Mouse (Mus musculus) frontal cortex, adult 2 months (tissue): ENCODE data around the gene Rab2b. TPM values are rescaled to one million over a fixed set of nuclear protein-coding genes. Genes with fewer than 3 reads are reported as not detected.
A peak's percentile ranks its signal among the peaks of the same experiment; 100 is the strongest.

Source experiments
- DNase-seq, 2 experiments: peaks; one replicate each; pipeline ENCODE4 v3.0.0; 2022; ENCODE audit warnings: low spot score in 1 of 2; ENCODE audit errors: extremely low spot score in 1 of 2
- polyA plus RNA-seq: library from polyadenylated mRNA; depleted of rRNA; stranded (reverse); fragments of >200 nt; gene quantifications from 2 replicates; pipeline ENCODE4 v1.2.3, GENCODE M21; 2012; rRNA removed

Rab2b gene
- polyA plus RNA-seq, 1 experiment, result 48.0 TPM

GRCm38 (mm10) chr14:52283629-52284028, 4.3 kb upstream of the Rab2b start:
- no peak for DNase-seq

- no peak for DNase-seq
Measured at GRCm38 (mm10) chr14:52279747-52280120, 389 bp upstream of the Rab2b start.

GRCm38 (mm10) chr14:52277210-52277609, 2.1 kb downstream of the Rab2b start:
- no peak for DNase-seq

GRCm38 (mm10) chr14:52272781-52273180, 6.6 kb downstream of the Rab2b start:
- no peak for DNase-seq

DNA sequence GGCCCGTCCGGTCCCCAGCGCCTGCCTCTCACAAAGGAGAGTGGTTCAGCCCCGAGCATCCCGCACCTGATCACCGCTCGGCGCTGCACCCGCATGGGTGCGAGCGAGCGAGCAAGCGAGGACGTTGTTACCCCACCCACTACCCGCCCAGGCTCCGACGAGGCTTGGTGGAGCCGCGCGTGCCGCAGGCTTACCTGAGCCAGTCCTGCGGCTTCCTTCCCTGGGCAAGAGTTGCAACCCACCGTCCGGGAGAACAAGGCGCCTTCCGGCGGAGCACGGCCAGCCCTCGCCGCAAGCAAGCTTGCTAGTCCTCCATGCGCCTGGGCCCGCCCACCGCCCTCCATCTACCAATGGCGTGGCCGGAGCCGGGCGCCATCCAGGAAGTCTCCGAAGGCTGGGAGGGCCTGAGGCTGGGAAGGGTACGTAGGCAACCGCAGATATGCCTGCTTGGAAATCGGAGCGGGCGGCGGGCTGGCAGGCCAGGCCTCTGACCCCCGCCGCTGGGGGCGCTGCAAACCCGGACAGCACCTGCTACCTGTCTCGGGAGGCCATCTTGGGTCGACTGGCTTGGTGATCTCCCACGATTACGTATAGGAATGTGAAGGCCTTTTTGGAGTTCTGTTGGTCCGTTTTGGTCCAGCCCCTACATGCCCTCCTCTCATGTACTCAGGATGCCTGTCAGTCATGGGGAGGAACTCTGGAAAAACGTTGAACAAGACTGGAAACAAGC, 21.7 kb downstream of the Rab2b start, which contains the start of gene Chd8:
Gene Chd8 (minus strand): TSS at position 297 of the 730 bp plus-strand sequence.
- peak; percentile 96 to 97 for DNase-seq

GRCm38 (mm10) chr14:52256311-52257175, 22.8 kb downstream of the Rab2b start:
- DNase-seq, result peak in 1 of 2 experiments; percentile 43

DNA sequence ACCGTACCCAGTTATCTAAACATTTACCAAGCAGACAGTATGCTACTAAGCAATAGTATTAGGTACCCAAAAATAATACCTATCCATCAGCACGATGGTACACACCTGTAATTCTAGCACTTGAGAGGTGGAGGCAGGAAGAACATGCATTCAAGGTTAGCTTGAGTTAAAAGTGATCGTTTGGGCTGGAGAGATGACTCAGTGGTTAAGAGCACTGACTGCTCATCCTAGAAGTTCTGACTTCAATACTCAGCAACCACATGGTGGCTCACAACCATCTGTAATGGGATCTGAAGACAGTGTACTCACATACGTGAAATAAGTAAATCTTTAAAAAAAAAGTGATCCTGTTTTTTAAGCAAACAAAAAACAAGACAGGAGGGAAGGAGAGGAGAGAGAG, 33.2 kb downstream of the Rab2b start:
- no peak for DNase-seq

- DNase-seq, result no peak
Measured at GRCm38 (mm10) chr14:52244690-52245042, 34.7 kb downstream of the Rab2b start.

DNA sequence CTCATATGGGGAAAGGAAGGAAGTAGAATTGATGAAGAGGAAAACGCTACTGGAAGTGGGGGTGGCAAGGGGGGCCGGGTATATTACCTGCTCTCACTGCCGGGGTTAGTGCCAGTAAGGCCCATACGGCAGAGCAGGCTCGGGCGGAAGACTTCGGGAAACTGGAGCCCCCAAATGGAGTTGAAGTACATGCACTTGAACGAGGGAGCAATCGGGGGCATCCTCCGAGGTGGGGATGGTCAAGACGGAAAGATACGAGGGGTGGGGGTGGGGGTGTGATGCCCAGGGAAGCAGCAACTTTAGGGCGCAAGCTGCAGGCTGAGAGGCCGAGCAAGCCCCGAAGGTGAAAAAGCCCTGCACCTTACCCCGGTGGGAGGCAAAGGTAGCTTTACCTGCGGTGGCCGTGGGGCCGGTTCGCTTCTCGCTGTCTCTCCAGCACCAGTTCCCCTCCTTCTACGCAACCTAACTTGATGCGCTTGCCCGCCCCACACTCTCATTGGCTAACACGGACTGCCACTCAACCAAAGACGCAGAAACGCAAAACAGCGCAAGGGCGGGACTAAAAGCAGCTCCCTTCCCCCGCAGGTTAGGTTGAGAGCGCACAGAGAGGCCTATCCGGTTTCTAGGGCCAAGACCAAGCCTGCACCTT, 35.2 kb downstream of the Rab2b start:
- peak; percentile 98 to 99 for DNase-seq

DNA sequence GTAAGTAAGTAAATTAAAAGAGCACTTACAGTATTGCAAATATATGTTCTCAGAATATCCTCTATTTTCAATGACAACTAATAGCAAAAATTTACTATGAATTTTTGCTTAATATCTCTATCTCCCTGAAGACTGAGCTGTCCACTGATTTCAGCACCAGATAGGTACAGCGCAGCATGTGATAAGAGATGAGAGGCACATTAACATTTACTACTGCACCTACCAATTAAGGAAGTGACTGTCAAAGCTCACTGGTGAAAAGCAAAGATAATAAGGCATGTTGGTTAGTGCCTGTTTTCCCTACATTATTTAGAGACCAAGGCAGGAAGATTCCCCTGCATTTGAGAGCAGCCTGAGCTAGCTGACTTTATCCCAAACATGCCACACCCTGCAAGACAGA, 43.1 kb downstream of the Rab2b start:
- DNase-seq, result no peak

DNA sequence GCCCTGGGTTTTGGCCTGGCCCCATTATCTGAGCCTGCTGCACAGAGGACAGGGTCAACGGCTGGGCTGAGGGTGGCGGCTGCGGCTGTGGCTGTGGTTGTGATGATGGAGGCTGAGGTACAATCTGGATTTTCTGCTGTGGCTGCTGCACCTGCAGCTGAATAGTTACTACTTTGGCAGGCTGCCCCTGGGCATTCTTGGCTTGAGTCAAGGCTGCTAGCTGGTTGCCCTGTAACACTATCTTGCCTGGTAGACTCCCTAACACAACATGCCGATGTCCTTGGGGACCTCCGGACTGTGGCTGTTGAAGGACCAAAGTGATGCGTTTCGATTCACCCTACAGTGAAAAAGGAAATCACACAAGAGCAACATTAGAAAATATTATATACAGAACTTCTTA, 44.2 kb downstream of the Rab2b start:
- DNase-seq, result no peak

DNA sequence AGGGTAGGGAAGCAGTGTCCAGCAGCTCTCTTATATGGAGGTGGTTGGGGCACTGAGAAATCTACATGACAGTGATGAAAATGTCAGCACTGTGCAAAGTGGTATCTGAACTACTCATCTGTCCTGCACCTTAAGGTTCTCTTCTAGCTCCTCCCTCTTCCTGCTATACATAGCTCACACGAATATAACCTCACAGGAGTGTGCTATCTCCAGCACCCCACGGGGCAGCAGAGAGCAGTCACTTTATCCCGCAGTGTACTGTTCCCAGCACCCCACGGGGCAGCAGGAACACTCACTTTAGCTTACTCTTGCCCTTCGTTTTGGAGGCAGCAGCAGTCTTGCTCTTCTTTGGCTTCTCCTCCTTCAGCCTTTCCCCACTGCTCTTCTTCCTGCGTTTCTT, 47.1 kb downstream of the Rab2b start:
- DNase-seq, result no peak

DNA sequence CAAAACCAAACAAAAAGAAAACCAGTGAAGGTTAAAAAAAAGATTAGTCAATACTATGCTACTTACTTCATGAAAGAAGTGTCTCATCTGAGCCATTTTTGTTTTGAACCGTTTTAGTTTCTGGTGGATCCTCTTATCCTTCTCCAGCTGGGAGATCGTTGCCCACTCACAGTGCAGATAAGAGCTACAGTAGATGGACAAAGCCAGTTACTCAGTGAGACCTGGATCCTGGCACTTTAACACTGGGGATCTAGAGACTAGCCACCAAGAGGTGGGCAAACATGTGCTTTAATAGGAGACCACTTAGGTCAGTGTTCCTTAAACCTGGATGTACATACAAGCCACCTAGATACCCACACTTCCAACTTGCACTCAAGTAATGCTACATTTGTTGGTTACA, 53.4 kb downstream of the Rab2b start:
- DNase-seq, result no peak

DNA sequence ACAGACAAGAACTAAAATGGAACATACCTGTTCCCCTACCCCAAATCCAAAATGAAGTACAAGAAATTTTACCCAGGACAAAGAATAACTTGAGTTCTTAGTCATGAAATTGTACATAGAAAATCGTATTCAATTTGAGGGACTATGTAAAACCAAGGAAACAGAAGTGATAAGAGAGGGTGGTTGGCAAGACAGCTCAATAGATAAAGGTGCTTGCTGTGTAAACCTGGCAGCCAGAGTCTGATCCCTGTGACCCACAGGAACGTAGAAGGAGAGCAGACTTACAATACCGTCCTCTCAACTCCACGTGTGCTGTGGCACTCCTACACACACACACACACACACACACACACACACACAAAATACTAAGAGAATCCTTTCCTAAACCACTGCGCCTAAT, 62.1 kb downstream of the Rab2b start:
- DNase-seq, result no peak

Other genes with a start within 250 kb of the Rab2b start
- 0.08 and 0.15 TPM in 2 replicates for gene Olfr221, start 237.1 kb downstream of the Rab2b start, polyA plus RNA-seq
- gene Hnrnpc, start 175.5 kb downstream of the Rab2b start, polyA plus RNA-seq, result 260 and 273 TPM in 2 replicates
- gene Rpgrip1, start 168.8 kb downstream of the Rab2b start, polyA plus RNA-seq, result 1.4 and 2.0 TPM in 2 replicates
- 33.0 and 33.4 TPM in 2 replicates for gene Supt16, start 82.1 kb downstream of the Rab2b start, polyA plus RNA-seq
- 60.2 and 62.5 TPM in 2 replicates for gene Chd8, start 21.8 kb downstream of the Rab2b start, polyA plus RNA-seq
- gene Tox4, start 399 bp downstream of the Rab2b start, polyA plus RNA-seq, result 33.3 and 39.7 TPM in 2 replicates
- gene Mettl3, start 25.6 kb upstream of the Rab2b start, polyA plus RNA-seq, result 36.2 and 39.2 TPM in 2 replicates
- gene Sall2, start 49.2 kb upstream of the Rab2b start, polyA plus RNA-seq, result 38.1 and 39.0 TPM in 2 replicates
- gene Olfr1513, start 76.9 kb upstream of the Rab2b start, polyA plus RNA-seq, result 0.08 TPM in 1 of 2 replicates, not detected in the other
- not detected in 2 replicates for gene Olfr1512, start 99.6 kb upstream of the Rab2b start, polyA plus RNA-seq
- 0.11 TPM in 1 of 2 replicates, not detected in the other for gene Olfr1511, start 117.8 kb upstream of the Rab2b start, polyA plus RNA-seq
- gene Olfr1510, start 134.8 kb upstream of the Rab2b start, polyA plus RNA-seq, result not detected in 2 replicates
- not detected in 2 replicates for gene Olfr1509, start 163.4 kb upstream of the Rab2b start, polyA plus RNA-seq
- gene Olfr1508, start 187.9 kb upstream of the Rab2b start, polyA plus RNA-seq, result 0.02 TPM in 1 of 2 replicates, not detected in the other
- gene Olfr1507, start 216.2 kb upstream of the Rab2b start, polyA plus RNA-seq, result 0.36 TPM in 1 of 2 replicates, not detected in the other